Mouse (Mus musculus) hindbrain, postnatal 0 days (tissue): Measurements from ENCODE around the gene Rbm15. TPM values are rescaled to one million over a fixed set of nuclear protein-coding genes. Genes with fewer than 3 reads are reported as not detected.

Experiments used
- ATAC-seq: fragments of 200-750 bp; cut with Nextera tagmentation; 2 replicates; pipeline ENCODE4 v1.8.0; 2017; ENCODE audit warnings: mild to moderate bottlenecking, moderate TSS enrichment, moderate library complexity
- DNase-seq: peaks from one replicate; pipeline ENCODE4 v3.0.0-alpha.2; 2015; ENCODE audit warnings: low spot score
- H3K27ac ChIP-seq: fragments of 300-500 bp; sonication (generic); 2 replicates; pipeline ENCODE4 v1.5.1; 2014; ENCODE audit warnings: mild to moderate bottlenecking
- H3K27me3 ChIP-seq: fragments of 300-500 bp; sonication (generic); 2 replicates; pipeline ENCODE4 v1.6.1; 2014; ENCODE audit warnings: low read length, mixed read lengths; ENCODE audit not compliant: insufficient read depth
- H3K36me3 ChIP-seq: fragments of 300-500 bp; sonication (generic); 2 replicates; pipeline ENCODE4 v1.6.1; 2014; ENCODE audit warnings: low read length, mixed read lengths; ENCODE audit not compliant: insufficient read depth
- H3K4me1 ChIP-seq: fragments of 300-500 bp; sonication (generic); 2 replicates; pipeline ENCODE4 v1.6.1; 2014; ENCODE audit warnings: antibody characterized with exemption, low read length, mixed read lengths; ENCODE audit not compliant: insufficient read depth
- H3K4me2 ChIP-seq: fragments of 300-500 bp; sonication (generic); 2 replicates; pipeline ENCODE4 v1.6.1; 2014; ENCODE audit warnings: low read depth, mild to moderate bottlenecking, low read length, moderate library complexity, mixed read lengths
- H3K4me3 ChIP-seq: fragments of 300-500 bp; sonication (generic); 2 replicates; pipeline ENCODE4 v1.5.1; 2014; ENCODE audit warnings: low read length
- H3K9ac ChIP-seq: fragments of 300-500 bp; sonication (generic); replicated peaks from 2 replicates; pipeline ENCODE4 v1.6.1; 2014; ENCODE audit warnings: mild to moderate bottlenecking, low read length, moderate library complexity, mixed read lengths
- H3K9me3 ChIP-seq: fragments of 300-500 bp; sonication (generic); 2 replicates; pipeline ENCODE4 v1.6.1; 2016; ENCODE audit warnings: low read length, mixed read lengths
- CTCF ChIP-seq: IDR thresholded peaks from 2 replicates; pipeline ENCODE4 v1.5.1; 2016; ENCODE audit warnings: antibody characterized with exemption, control low read depth, low read depth
- WGBS: fragments of 180-500 bp; shearing (Covaris S2); extraction: QIAGEN DNeasy Blood & Tissue Kit; methylation state at CpG from one replicate; pipeline ENCODE4 v1.1.7; 2014; 5-methylcytosine and 5-hydroxymethylcytosine counted together
- polyA plus RNA-seq: library from polyadenylated mRNA; unstranded; fragments of >200 nt; fragmentation: Nextera tagmentation; extraction: Ambion mirVana; gene quantifications from 2 replicates; pipeline ENCODE4 v1.2.1, GENCODE M21; 2015
- total RNA-seq: library from RNA; depleted of rRNA; stranded (reverse); fragments of >200 nt; gene quantifications from 2 replicates; pipeline ENCODE4 v1.2.3, GENCODE M21; 2014

The Rbm15 gene
- total and polyA plus RNA-seq, 2 experiments from 2014 or later = 6.3 to 20.9 TPM

DNA sequence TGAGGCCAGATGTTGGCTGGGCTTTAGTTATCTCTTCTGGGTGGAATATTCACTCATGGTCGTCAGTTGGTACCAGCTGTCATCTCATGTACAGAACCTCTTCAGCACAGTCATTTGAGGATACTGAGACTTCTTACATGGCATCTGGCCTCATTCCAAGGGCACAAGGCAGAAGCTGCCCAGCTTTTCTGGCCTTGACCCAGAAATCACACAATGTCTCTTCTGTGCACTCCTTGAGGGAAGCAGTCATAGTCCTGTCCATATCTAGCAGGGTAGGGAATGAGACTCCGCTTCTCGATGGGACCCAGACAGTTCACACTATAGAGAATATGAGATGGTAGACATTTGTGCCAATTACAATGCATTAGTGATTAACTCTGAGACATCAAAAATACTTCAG, 15.5 kb upstream of the Rbm15 start:
- WGBS = 31% methylated on average over 3 of the region's 3 CpGs
- peak; percentile 84 for DNase-seq
- peak; percentile 89 for ATAC-seq
- Histone ChIP-seq H3K27ac (no peak overlapping the region), H3K9ac (no peak overlapping the region), H3K4me2 (no peak overlapping the region), H3K9me3 (no peaks in the 10 kb centered on the region), H3K27me3 (no peaks in the 10 kb centered on the region; the same call in 1 of the 2 replicates), H3K36me3 (no peaks in the 10 kb centered on the region), H3K4me3 (no peak overlapping the region), H3K4me1 (no peaks in the 10 kb centered on the region; the same call in 1 of the 2 replicates)
- no peak for TF ChIP-seq CTCF

DNA sequence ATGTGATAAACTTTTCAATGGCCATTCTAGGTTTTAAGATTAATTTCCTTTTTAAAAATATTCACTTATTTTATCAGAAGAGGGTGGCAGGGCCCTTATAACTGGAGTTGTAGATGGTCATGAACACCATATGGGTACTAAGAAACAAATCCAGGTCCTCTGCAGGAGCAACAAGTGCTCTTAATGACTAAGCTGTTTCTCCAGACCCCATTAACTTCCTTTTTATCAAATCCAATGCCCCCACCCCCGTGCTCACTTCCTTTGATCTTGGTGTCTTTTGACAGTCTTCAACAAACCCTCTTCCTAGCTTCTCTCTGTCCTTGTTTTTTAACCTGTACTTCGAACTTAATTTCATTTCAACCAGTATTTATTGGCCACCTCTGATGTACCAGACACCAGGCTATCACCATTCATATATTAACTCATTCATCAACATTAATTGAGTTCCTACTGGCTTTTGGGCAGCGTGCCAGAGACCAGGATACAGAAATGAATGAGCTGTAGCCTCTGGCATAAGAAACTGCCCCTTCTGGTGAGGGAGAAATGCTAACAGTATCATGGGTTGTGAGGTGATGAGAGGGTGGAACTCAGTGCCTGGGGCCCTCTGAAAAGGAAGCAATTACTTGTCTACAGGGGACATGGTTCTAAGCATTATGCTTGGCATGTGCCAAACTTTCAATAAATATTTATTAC, 11.7 kb upstream of the Rbm15 start:
- Histone ChIP-seq H3K27ac (no peak overlapping the region), H3K4me3 (no peak overlapping the region), H3K36me3 (no peaks in the 10 kb centered on the region), H3K9me3 (no peaks in the 10 kb centered on the region), H3K4me2 (no peak overlapping the region), H3K9ac (no peak overlapping the region), H3K27me3 (no peaks in the 10 kb centered on the region), H3K4me1 (no peaks in the 10 kb centered on the region; the same call in 1 of the 2 replicates)
- DNase-seq = peak; percentile 64
- no peak for ATAC-seq
- TF ChIP-seq CTCF = no peak
- 21% methylated on average over 3 of the region's 3 CpGs for WGBS

DNA sequence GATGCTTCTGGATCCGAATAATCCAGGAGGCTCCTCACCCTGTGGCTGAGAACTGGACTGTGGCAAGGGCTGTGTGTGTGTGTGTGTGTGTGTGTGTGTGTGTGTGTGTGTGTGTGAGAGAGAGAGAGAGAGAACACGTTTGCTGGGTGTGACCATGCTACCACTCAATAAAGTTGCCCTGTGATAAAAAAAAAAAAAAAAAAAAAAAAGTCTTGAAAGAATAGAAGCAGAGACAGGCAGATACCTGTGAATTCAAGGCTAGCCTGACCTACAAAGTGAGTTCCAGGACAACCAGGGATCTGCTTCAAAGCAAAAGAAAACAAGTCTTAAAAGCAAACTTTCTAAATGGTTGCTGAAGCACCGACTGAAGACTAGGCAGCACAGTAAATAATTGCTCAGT, 10.5 kb upstream of the Rbm15 start:
- H3K4me2 ChIP-seq = no peak overlapping the region
- H3K36me3 ChIP-seq = no peaks in the 10 kb centered on the region
- 57% methylated on average over 3 of the region's 3 CpGs for WGBS
- H3K9me3 ChIP-seq = no peaks in the 10 kb centered on the region
- no peak overlapping the region for H3K4me3 ChIP-seq
- H3K9ac ChIP-seq = no peak overlapping the region
- no peak overlapping the region for H3K27ac ChIP-seq
- TF ChIP-seq CTCF = no peak
- DNase-seq (no peak), ATAC-seq (no peak)
- H3K27me3 ChIP-seq = no peaks in the 10 kb centered on the region
- H3K4me1 ChIP-seq = no peaks in the 10 kb centered on the region; the same call in 1 of the 2 replicates

DNA sequence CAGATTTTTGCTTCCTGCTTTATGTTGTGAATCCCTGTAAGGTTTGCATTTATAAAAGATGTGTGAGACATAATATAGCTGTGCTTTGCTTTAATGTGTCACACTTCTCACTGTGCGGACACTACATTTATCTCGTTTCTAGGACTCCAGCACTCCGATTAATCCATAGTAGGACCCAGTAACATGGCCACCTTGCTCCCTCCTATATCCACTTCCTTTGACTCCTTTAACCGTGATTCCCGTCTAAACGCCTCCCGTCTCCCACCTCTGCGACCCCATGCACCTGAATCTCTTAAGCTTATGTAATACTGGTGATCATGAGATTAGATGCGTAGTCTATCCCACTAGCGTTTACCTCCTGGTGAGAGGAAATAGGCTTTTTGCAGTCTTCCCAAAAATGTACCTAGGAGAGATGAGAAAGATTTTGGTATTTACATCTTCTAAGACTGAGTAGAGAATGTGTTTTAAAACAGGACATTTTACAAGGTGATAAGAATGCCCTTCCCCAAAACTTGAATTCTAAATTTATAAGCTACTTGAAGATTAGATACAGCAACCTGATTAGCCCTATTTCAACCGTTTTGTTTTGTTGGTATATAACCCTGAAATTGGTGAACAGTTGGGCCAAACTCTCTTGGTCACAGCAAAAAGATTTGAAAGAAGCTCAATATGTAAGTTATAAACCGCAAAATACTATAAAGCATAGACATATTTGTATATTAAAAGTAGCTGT, 895 bp upstream of the Rbm15 start:
- ATAC-seq (no peak), DNase-seq (no peak)
- no peak for TF ChIP-seq CTCF
- H3K27me3 ChIP-seq = no peaks in the 10 kb centered on the region
- H3K36me3 ChIP-seq = peaks cover 9% of the 10 kb centered on the region; the same call in 1 of the 2 replicates
- peaks cover 23% of the 10 kb centered on the region; the same call in 1 of the 2 replicates for H3K4me1 ChIP-seq
- peak overlapping the region; percentile 86 for H3K4me2 ChIP-seq
- H3K27ac ChIP-seq = peak overlapping the region; percentile 94
- WGBS = 12% methylated on average over 12 of the region's 12 CpGs
- peak overlapping the region; percentile 88 for H3K4me3 ChIP-seq
- no peaks in the 10 kb centered on the region for H3K9me3 ChIP-seq
- peak overlapping the region; percentile 74 for H3K9ac ChIP-seq

DNA sequence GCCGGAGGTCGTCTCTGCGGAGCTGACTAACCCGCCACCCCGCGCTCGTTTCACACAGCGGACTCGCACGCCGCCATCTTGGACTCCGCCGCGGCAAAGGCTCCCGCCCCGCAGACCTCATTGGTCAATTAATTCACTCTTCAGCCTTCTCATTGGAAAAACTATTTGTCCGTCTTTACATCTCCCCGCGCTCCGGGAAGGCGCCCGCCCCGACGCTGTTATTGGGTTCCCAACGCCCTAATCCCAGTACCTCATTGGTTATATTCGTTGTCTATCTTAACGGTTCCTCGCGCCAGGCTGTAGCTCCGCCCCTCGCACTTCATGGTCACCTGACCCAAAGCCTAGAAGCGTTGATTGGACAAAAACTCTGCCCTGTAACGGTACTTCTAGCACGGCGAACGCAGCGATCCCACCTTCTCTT, 503 bp downstream of the Rbm15 start:
- DNase-seq (peak; percentile 100), ATAC-seq (peak; percentile 97)
- peaks cover 9% of the 10 kb centered on the region; the same call in 1 of the 2 replicates for H3K36me3 ChIP-seq
- no peaks in the 10 kb centered on the region for H3K9me3 ChIP-seq
- WGBS = under 1% methylated on average over 37 of the region's 37 CpGs
- H3K4me1 ChIP-seq = peaks cover 23% of the 10 kb centered on the region; the same call in 1 of the 2 replicates
- peak overlapping the region; percentile 86 for H3K4me2 ChIP-seq
- peak overlapping the region; percentile 94 for H3K27ac ChIP-seq
- H3K9ac ChIP-seq = peak overlapping the region; percentile 85
- peak overlapping the region; percentile 88 for H3K4me3 ChIP-seq
- no peaks in the 10 kb centered on the region for H3K27me3 ChIP-seq
- no peak for TF ChIP-seq CTCF

DNA sequence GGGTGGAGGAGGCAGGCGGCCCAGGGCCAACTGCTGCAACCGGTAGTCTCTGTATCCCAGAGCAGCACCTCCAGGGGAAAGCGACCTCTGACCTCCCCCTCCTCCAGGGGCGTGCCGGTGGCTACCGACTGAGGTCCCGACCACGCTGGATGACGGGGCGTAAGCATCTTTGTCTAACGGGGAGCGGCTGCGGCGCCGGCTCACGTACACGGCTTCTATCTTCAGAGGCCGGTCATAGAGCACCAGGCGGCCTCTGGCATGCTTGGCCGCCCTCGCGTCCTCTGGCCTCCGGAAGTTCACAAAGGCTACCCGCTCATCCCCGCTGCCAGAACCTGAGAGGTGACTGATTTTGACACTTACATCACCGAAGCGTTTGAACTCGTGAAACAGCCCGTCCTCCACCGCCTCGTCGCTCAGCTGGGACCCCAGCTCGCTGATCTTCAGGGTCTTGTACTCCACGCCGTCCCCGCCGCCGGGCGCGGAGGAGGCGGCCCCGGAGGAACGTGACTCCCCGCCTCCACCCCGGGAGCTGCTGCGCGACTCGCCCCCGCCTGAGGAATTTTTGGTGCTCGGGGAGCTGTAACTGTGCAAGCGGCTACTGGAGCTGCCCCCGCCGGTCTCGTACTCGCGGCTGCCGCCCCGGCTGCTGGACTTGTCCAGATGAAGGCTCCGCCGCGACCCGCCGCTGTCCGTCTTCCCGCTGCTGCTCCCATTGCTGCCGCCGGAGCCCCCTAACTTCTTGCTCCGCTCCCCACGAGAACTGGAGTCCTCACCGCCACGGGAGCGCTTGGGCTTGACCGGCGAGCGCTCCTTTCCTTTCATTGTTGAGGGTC, 1.1 kb downstream of the Rbm15 start:
- no peak for TF ChIP-seq CTCF
- H3K4me3 ChIP-seq = peak overlapping the region; percentile 88
- H3K36me3 ChIP-seq = peaks cover 9% of the 10 kb centered on the region; the same call in 1 of the 2 replicates
- peaks cover 23% of the 10 kb centered on the region; the same call in 1 of the 2 replicates for H3K4me1 ChIP-seq
- H3K27ac ChIP-seq = peak overlapping the region; percentile 93
- peak overlapping the region; percentile 85 for H3K4me2 ChIP-seq
- ATAC-seq (peak; percentile 0; the same call in 1 of the 2 replicates), DNase-seq (peak; percentile 57)
- no peaks in the 10 kb centered on the region for H3K27me3 ChIP-seq
- 0% methylated on average over 75 of the region's 75 CpGs for WGBS
- no peaks in the 10 kb centered on the region for H3K9me3 ChIP-seq
- peak overlapping the region; percentile 85 for H3K9ac ChIP-seq
